Mouse (Mus musculus) bone marrow macrophage, adult 2 months (primary cell): ENCODE measurements around the gene Luzp1.

ENCODE experiments used
- CTCF ChIP-seq: IDR thresholded peaks from 2 replicates; pipeline ENCODE4 v1.5.1; 2012; ENCODE audit warnings: low read depth, mild to moderate bottlenecking, low read length, moderate library complexity
- POLR2A ChIP-seq: IDR thresholded peaks from 2 replicates; pipeline ENCODE4 v1.6.1; 2012; ENCODE audit warnings: mild to moderate bottlenecking, low read depth, low read length, borderline replicate concordance

DNA sequence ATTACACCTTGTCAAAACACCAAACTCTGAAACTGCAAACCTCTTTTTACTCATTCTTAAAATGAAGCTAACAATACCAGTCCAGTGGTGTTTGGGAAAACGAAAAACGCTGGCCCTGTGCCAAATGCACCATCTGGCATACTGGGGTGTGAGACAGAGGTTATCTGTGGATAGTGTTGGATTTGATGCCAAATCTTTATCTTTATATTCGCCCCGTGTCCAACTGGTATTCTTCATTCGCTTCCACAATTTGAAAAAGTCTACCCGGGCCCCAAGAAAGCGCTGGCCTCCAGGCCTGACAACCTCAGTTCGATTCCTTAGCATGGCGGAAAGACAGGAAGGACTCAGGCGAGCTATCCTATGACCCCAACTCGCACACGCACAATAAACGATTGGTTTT is 131.9 kb downstream of the Luzp1 start:
- no peak for TF ChIP-seq POLR2A
- no peak for TF ChIP-seq CTCF
